Mouse (Mus musculus): ENCODE measurements around the gene Pde4c. TPM values are rescaled to one million over a fixed set of nuclear protein-coding genes. Genes with fewer than 3 reads are reported as not detected.

The Pde4c gene
- total and polyA plus RNA-seq, 2 experiments from 2014 or later = 0.39 to 0.77 TPM

DNA sequence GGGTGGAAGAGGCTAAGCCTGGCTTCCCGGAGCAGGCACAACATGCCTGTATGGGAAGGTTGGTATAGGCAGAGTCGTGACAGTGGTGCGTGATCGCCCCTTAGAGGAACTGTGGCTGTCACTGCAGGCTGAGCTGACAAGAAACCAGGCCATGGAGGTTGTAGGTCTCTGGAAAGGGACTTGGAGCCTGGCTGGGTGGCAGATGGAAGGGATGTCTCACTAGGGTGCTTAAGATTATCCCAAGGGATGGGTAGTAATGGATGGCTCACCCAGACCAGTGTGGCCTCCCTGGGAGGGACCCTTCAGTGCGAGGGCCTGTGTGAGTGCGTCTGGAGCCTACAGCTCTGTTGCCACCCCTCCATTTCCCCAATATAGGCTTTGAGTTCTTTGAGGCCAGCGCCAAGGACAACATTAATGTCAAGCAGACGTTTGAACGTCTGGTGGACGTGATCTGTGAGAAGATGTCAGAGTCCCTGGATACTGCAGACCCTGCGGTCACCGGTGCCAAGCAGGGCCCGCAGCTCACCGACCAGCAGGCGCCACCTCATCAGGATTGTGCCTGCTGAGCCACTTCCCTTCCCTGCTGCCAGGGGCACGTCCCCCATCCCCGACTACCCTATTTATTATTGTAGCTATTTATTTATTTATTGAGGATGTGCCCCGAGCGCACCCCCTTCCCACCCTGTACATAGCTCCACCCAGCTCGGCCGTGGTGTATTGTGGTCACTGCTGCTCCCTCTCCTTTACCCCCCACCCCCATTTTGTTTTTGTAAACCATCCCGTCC is 34.2 kb downstream of the Pde4c start:
- Histone ChIP-seq H3K27me3 (ENCODE audit: insufficient read depth, low read length) (no peaks in the 10 kb centered on the region), H3K4me2 (ENCODE audit: low read depth, low read length, poor library complexity, severe bottlenecking) (no peak overlapping the region), H3K9ac (replicated peaks; ENCODE audit: low read length, poor library complexity, severe bottlenecking) (no peak overlapping the region), H3K4me1 (ENCODE audit: insufficient read depth, low read length) (peaks cover 10% of the 10 kb centered on the region; the same call in 1 of the 2 replicates), H3K4me3 (ENCODE audit: low read depth, low read length) (no peak overlapping the region), H3K9me3 (ENCODE audit: low read length) (no peaks in the 10 kb centered on the region), H3K27ac (ENCODE audit: low read depth, low read length) (no peak overlapping the region), H3K36me3 (ENCODE audit: insufficient read depth, low read length) (peaks cover 25% of the 10 kb centered on the region)
- ATAC-seq (ENCODE audit: low FRiP score) = no peak
- DNase-seq (ENCODE audit: low spot score) = peak; percentile 51
- WGBS = 64% methylated on average over 22 of the region's 22 CpGs
- TF ChIP-seq CTCF (IDR thresholded peaks at IDR 0.05) = peak; percentile 58

DNA sequence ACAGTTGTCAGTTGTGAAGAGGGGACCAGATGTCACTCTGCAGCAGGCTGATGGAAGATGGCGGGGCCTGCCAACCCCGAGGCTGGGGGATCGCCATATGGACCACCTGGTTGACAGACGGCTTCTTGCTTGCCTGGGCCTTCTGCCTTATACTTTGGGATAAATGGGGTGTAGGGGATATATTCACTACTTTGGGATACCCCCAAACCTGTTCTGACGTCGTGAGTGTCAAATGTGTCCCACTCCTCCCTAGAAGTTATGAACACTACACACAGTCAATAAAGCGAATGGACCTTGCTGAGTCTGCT is 34.7 kb downstream of the Pde4c start:
- 80% methylated on average over 7 of the region's 7 CpGs for WGBS
- no peak overlapping the region for H3K27ac ChIP-seq (ENCODE audit: low read depth, low read length)

DNA sequence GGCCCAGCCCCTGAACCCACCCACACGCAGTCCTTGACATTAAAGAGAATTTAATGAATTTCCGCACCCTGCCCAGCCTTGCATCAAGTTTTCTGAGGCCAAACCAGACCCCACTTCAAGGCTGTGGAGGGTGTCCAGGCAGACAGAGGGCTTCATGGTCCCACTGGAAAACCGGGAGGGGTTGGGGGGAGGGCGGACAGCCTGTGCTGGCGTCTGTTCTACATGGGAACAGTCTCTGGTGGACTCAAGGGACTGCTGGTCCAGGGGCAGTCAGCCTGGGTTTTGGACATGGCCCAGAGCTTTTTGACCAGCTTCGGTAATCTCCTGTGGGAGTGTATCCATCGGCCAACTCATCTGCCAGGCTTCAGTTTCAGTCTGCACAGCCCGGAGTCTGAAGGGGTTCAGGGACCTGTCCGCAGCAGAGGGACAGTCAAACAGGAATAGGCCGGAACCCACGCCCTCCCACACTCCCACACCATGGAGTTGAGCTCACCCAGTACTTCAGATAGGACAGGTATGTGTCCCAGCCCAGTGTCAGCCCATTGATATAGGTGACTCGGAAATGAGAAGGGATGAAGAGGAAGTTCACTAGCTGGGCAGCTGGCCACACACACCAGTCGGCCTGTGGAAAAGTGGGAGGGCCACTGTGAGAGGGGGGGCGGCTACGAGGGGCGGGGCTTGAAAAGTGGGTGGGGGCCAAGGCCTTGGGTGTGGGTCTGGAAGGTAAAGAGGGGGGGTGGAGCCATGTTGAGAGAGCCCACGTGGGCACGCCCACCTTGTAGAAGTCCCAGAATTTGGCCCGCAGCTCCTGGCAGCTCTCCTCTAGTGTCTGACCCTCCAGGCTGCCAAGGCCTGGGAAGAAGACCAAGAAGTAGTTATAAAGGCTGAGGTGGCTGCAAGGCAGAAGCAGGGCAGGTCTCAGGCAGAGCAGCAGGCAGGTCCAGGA is 35.4 kb downstream of the Pde4c start:
- H3K4me2 ChIP-seq (ENCODE audit: low read depth, low read length, poor library complexity, severe bottlenecking) = no peak overlapping the region
- no peak for ATAC-seq (ENCODE audit: low FRiP score)
- no peak overlapping the region for H3K4me3 ChIP-seq (ENCODE audit: low read depth, low read length)
- no peaks in the 10 kb centered on the region for H3K9me3 ChIP-seq (ENCODE audit: low read length)
- peak; percentile 73 for DNase-seq (ENCODE audit: low spot score)
- TF ChIP-seq CTCF (IDR thresholded peaks at IDR 0.05) = no peak
- H3K36me3 ChIP-seq (ENCODE audit: insufficient read depth, low read length) = peaks cover 25% of the 10 kb centered on the region
- no peak overlapping the region for H3K9ac ChIP-seq (replicated peaks; ENCODE audit: low read length, poor library complexity, severe bottlenecking)
- 66% methylated on average over 19 of the region's 19 CpGs for WGBS
- H3K4me1 ChIP-seq (ENCODE audit: insufficient read depth, low read length) = peaks cover 10% of the 10 kb centered on the region; the same call in 1 of the 2 replicates
- no peaks in the 10 kb centered on the region for H3K27me3 ChIP-seq (ENCODE audit: insufficient read depth, low read length)
- H3K27ac ChIP-seq (ENCODE audit: low read depth, low read length) = no peak overlapping the region

More for the DNA sequence above, 34.7 kb downstream of the Pde4c start:
- H3K4me1 ChIP-seq (ENCODE audit: insufficient read depth, low read length) = peaks cover 10% of the 10 kb centered on the region; the same call in 1 of the 2 replicates
- no peak for ATAC-seq (ENCODE audit: low FRiP score)
- no peak overlapping the region for H3K4me3 ChIP-seq (ENCODE audit: low read depth, low read length)
- DNase-seq (ENCODE audit: low spot score) = peak; percentile 64
- H3K9ac ChIP-seq (replicated peaks; ENCODE audit: low read length, poor library complexity, severe bottlenecking) = no peak overlapping the region
- H3K9me3 ChIP-seq (ENCODE audit: low read length) = no peaks in the 10 kb centered on the region
- no peaks in the 10 kb centered on the region for H3K27me3 ChIP-seq (ENCODE audit: insufficient read depth, low read length)
- H3K36me3 ChIP-seq (ENCODE audit: insufficient read depth, low read length) = peaks cover 25% of the 10 kb centered on the region
- no peak for TF ChIP-seq CTCF (IDR thresholded peaks at IDR 0.05)
- no peak overlapping the region for H3K4me2 ChIP-seq (ENCODE audit: low read depth, low read length, poor library complexity, severe bottlenecking)

DNA sequence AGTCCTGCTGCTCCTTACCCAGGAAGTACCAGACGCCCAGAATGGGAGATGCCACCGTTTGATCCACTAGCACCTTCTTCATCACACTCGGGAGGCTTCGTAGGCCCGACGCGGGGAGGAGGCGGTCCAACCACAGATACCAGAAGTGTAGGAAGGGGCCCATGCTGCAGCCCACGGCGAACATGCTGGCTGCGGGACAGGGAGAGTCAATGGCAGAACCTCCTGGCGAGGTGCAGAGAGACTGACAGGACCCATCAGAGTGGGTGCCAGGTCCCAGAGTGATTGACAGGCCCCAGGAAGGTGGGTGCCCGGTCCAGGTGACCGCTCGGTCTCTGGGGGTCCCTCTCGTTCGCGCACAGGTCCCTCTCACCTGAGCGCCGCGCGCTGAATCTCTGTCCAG is 36.8 kb downstream of the Pde4c start:
- Histone ChIP-seq H3K4me3 (ENCODE audit: low read depth, low read length) (peak overlapping the region; percentile 66), H3K4me2 (ENCODE audit: low read depth, low read length, poor library complexity, severe bottlenecking) (peak overlapping the region; percentile 98), H3K36me3 (ENCODE audit: insufficient read depth, low read length) (peaks cover 29% of the 10 kb centered on the region), H3K27me3 (ENCODE audit: insufficient read depth, low read length) (no peaks in the 10 kb centered on the region), H3K9me3 (ENCODE audit: low read length) (no peaks in the 10 kb centered on the region), H3K27ac (ENCODE audit: low read depth, low read length) (peak overlapping the region; percentile 71), H3K9ac (replicated peaks; ENCODE audit: low read length, poor library complexity, severe bottlenecking) (peak overlapping the region; percentile 73), H3K4me1 (ENCODE audit: insufficient read depth, low read length) (peaks cover 10% of the 10 kb centered on the region; the same call in 1 of the 2 replicates)
- no peak for TF ChIP-seq CTCF (IDR thresholded peaks at IDR 0.05)
- no peak for ATAC-seq (ENCODE audit: low FRiP score)
- 2% methylated on average over 22 of the region's 22 CpGs for WGBS
- DNase-seq (ENCODE audit: low spot score) = no peak

DNA sequence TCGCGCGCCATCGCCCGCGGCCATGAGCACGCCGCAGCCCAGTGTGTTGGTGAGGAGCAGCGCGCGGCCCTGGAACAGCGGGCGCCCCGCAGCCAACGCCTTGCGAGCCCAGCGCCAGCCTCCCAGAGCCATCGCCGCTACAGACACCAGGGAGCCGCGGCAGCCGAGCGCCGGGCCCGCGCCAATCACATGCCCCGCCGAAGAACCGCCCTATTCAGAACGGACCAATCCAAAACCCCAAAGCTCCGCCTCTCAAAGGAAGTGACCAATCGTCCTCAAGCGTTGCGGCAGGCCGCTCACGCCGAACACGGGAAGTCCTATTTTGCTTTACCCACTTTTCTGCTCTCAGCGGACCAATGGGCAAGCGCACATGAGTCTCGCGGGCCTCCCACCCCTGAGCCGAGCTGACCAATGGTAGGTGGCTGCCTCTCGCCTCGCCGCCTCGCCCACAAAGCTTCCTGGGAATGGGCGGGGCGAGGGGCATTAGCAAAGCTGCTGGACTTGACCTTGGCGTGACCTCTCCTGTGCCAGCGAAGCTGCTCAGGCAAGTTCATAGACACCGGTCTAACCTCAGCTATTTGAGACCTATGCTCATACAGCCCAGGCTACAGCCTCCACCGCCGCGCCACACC is 37.4 kb downstream of the Pde4c start, which contains the start of gene Mpv17l2:
Mpv17l2 (minus strand) TSS at position 172 of the 632 bp plus-strand sequence.
- H3K27ac ChIP-seq (ENCODE audit: low read depth, low read length) = peak within 1 kb of the TSS; percentile 71
- H3K36me3 ChIP-seq (ENCODE audit: insufficient read depth, low read length) = peaks cover 29% of the 10 kb centered on the region
- ATAC-seq (ENCODE audit: low FRiP score) = peak; percentile 93
- H3K4me1 ChIP-seq (ENCODE audit: insufficient read depth, low read length) = peaks cover 9% of the 10 kb centered on the region; the same call in 1 of the 2 replicates
- peak within 1 kb of the TSS; percentile 73 for H3K9ac ChIP-seq (replicated peaks; ENCODE audit: low read length, poor library complexity, severe bottlenecking)
- H3K4me3 ChIP-seq (ENCODE audit: low read depth, low read length) = peak within 1 kb of the TSS; percentile 66
- H3K4me2 ChIP-seq (ENCODE audit: low read depth, low read length, poor library complexity, severe bottlenecking) = peak within 1 kb of the TSS; percentile 98
- 0 out of 2 replicates have a peak, but pooled peaks cover 1% of the 10 kb centered on the region for H3K27me3 ChIP-seq (ENCODE audit: insufficient read depth, low read length)
- no peaks in the 10 kb centered on the region for H3K9me3 ChIP-seq (ENCODE audit: low read length)
- under 1% methylated on average over 47 of the region's 55 CpGs for WGBS
- DNase-seq (ENCODE audit: low spot score) = peak; percentile 99
- no peak for TF ChIP-seq CTCF (IDR thresholded peaks at IDR 0.05)
